In the genomic region with DNA sequence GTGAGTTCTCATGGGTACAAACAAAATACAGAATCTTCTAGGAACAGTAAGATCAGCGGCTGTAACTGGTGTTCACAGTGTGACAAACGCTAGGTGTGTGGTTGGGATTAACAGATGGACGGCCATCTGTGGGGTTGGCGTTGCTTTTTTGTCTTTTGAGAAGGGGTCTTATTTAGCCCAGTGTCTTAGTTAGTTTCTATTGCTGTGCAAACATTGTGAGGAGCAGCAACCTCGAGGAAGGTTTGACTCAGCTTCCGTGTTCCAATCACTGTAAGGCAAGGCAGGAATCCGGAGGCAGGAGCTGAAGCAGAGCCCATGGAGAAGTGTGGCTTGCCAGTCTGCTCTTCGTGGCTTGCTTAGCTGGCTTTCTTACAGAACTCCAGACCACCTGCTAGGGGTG, we compare ENCODE assay signal across 30 mouse cellular contexts. TPM values are rescaled to one million over a fixed set of nuclear protein-coding genes. Genes with fewer than 3 reads are reported as not detected.
DNase-seq lines count a peak whose midpoint lies in the region; ATAC-seq and TF ChIP-seq lines count a peak whose summit lies in the region.
"Had no signal": no experiment of that assay in that cellular context is flagged by ENCODE, and none has a peak within 500 bp of the region (broad histone marks: within the 10 kb centered on the region; RNA-seq: fewer than 3 reads in every experiment).

No protein-coding gene starts in this region.

- no peak for TF ChIP-seq POLR2A in cerebellum, adult 2 months (IDR thresholded peaks at IDR 0.05; ENCODE audit: borderline replicate concordance, insufficient read depth, low read length)

- H3K27ac ChIP-seq in forebrain, embryonic 13.5 days = peak overlapping the region; percentile 44
- H3K27ac ChIP-seq in forebrain, embryonic 10.5 days = no peak overlapping the region
- H3K27ac ChIP-seq in forebrain, embryonic 16.5 days (ENCODE audit: low read length) = 0 out of 2 replicates have a peak overlapping the region, but pooled peaks have one; percentile 12
- no peak overlapping the region for H3K27ac ChIP-seq in forebrain, embryonic 11.5 days (ENCODE audit: low read depth, low read length)
- H3K27ac ChIP-seq in left cerebral cortex, adult 2 months = peak overlapping the region; percentile 34
- no peak overlapping the region for H3K27ac ChIP-seq in cerebellum, adult 2 months (ENCODE audit: insufficient read depth, low read length)
- H3K27ac ChIP-seq: embryonic facial prominence, embryonic 10.5 days; embryonic facial prominence, embryonic 13.5 days; heart, adult 2 months; heart, embryonic 10.5 days; heart, embryonic 13.5 days; hindbrain, embryonic 14.5 days; hindbrain, postnatal 0 days had no signal

- H3K36me3 ChIP-seq in forebrain, embryonic 13.5 days (ENCODE audit: poor library complexity, severe bottlenecking) = peaks cover 75% of the 10 kb centered on the region
- peaks cover 74% of the 10 kb centered on the region for H3K36me3 ChIP-seq in forebrain, embryonic 10.5 days (replicated peaks)
- peaks cover 8% of the 10 kb centered on the region for H3K36me3 ChIP-seq in forebrain, embryonic 16.5 days (ENCODE audit: control insufficient read depth, insufficient read depth)
- no peaks in the 10 kb centered on the region; the same call in 1 of the 2 replicates for H3K36me3 ChIP-seq in forebrain, embryonic 11.5 days (ENCODE audit: control insufficient read depth, insufficient read depth, low read length)

- 0 out of 2 replicates have a peak, but pooled peaks have one; percentile 36 for ATAC-seq in forebrain, embryonic 13.5 days
- peak; percentile 43; the same call in 1 of the 2 replicates for ATAC-seq in forebrain, embryonic 16.5 days
- no peak for ATAC-seq in forebrain, embryonic 11.5 days (replicated peaks; ENCODE audit: low FRiP score)
- ATAC-seq: activated CD4-positive, CD25-positive, alpha-beta regulatory T cell, adult 4 months; hindbrain, postnatal 0 days; inflammation-experienced regulatory T-cells, adult 6 months; intestine, embryonic 16.5 days had no signal

- DNase-seq in forebrain, embryonic 10.5 days (ENCODE audit: extremely low spot score, low spot score) = no peak
- no peak for DNase-seq in forebrain, embryonic 11.5 days (ENCODE audit: low spot score)
- peak in 1 of 2 experiments; percentile 32 for DNase-seq in left cerebral cortex, adult 2 months (ENCODE audit: extremely low spot score in 1 of 2, low spot score in 2 of 2)
- DNase-seq in left cerebral cortex, adult 11 months (ENCODE audit: low spot score) = no peak
- DNase-seq in brain, adult 2 months (ENCODE audit: low read depth, low spot score) = peak; percentile 74
- DNase-seq in cerebellum, adult 2 months = no peak
- DNase-seq: adrenal gland, adult 8-10 months; adrenal gland, postnatal 25 days; cerebellum, adult 11 months; cerebellum, adult 8-10 months; cerebellum, postnatal 36 days; embryo, embryonic 11 days; gastrocnemius, postnatal 10 days; gastrocnemius, postnatal 36 days; heart, adult 2 months; heart, postnatal 14 days; heart, postnatal 4 days had no signal

- H3K27me3 ChIP-seq in forebrain, embryonic 13.5 days = no peaks in the 10 kb centered on the region
- H3K27me3 ChIP-seq in forebrain, embryonic 10.5 days (ENCODE audit: poor library complexity, severe bottlenecking) = no peaks in the 10 kb centered on the region
- H3K27me3 ChIP-seq in forebrain, embryonic 16.5 days (replicated peaks; ENCODE audit: control insufficient read depth, insufficient read depth, low read length) = no peaks in the 10 kb centered on the region
- no peaks in the 10 kb centered on the region for H3K27me3 ChIP-seq in forebrain, embryonic 11.5 days (ENCODE audit: control insufficient read depth, insufficient read depth, low read length)
- H3K27me3 ChIP-seq in cerebellum, adult 2 months (ENCODE audit: control insufficient read depth, insufficient read depth, low read length) = no peaks in the 10 kb centered on the region
- H3K27me3 ChIP-seq: embryonic facial prominence, embryonic 13.5 days; heart, embryonic 13.5 days had no signal

- intact Hi-C loops in left cerebral cortex, adult 2 months (cut with DNase I) = no loop called here

- no peak overlapping the region for H3K4me2 ChIP-seq in forebrain, embryonic 13.5 days
- no peak overlapping the region for H3K4me2 ChIP-seq in forebrain, embryonic 16.5 days (ENCODE audit: low read length)
- H3K4me2 ChIP-seq in forebrain, embryonic 11.5 days (ENCODE audit: low read depth, low read length, severe bottlenecking) = no peak overlapping the region
- H3K4me2 ChIP-seq: embryonic facial prominence, embryonic 13.5 days; heart, embryonic 13.5 days; hindbrain, embryonic 14.5 days had no signal

- no peaks in the 10 kb centered on the region for H3K9me3 ChIP-seq in forebrain, embryonic 13.5 days (replicated peaks)
- H3K9me3 ChIP-seq in forebrain, embryonic 10.5 days = no peaks in the 10 kb centered on the region
- H3K9me3 ChIP-seq in forebrain, embryonic 16.5 days (ENCODE audit: control insufficient read depth, low read length) = no peaks in the 10 kb centered on the region
- no peaks in the 10 kb centered on the region for H3K9me3 ChIP-seq in forebrain, embryonic 11.5 days (ENCODE audit: control insufficient read depth, low read length)
- H3K9me3 ChIP-seq: embryonic facial prominence, embryonic 10.5 days; embryonic facial prominence, embryonic 13.5 days; heart, embryonic 10.5 days; heart, embryonic 13.5 days had no signal

- H3K4me3 ChIP-seq in forebrain, embryonic 13.5 days = no peak overlapping the region
- H3K4me3 ChIP-seq in forebrain, embryonic 10.5 days = no peak overlapping the region
- no peak overlapping the region for H3K4me3 ChIP-seq in forebrain, embryonic 16.5 days (replicated peaks; ENCODE audit: low read length)
- no peak overlapping the region for H3K4me3 ChIP-seq in forebrain, embryonic 11.5 days (ENCODE audit: low read depth, low read length)
- H3K4me3 ChIP-seq in left cerebral cortex, adult 2 months = no peak overlapping the region
- no peak overlapping the region for H3K4me3 ChIP-seq in cerebellum, adult 2 months (replicated peaks; ENCODE audit: insufficient read depth, low read depth, low read length)
- H3K4me3 ChIP-seq: embryonic facial prominence, embryonic 10.5 days; embryonic facial prominence, embryonic 13.5 days; erythroblast, embryonic 14.5 days; heart, adult 2 months; heart, embryonic 10.5 days; heart, embryonic 13.5 days had no signal

- peaks cover 29% of the 10 kb centered on the region for H3K4me1 ChIP-seq in forebrain, embryonic 13.5 days
- no peaks in the 10 kb centered on the region for H3K4me1 ChIP-seq in forebrain, embryonic 10.5 days
- H3K4me1 ChIP-seq in forebrain, embryonic 16.5 days (replicated peaks; ENCODE audit: control insufficient read depth, insufficient read depth, low read length) = peaks cover 19% of the 10 kb centered on the region; the same call in 1 of the 2 replicates
- no peaks in the 10 kb centered on the region for H3K4me1 ChIP-seq in forebrain, embryonic 11.5 days (replicated peaks; ENCODE audit: control insufficient read depth, insufficient read depth, low read length)
- peaks cover 46% of the 10 kb centered on the region for H3K4me1 ChIP-seq in cerebellum, adult 2 months (ENCODE audit: control insufficient read depth, insufficient read depth, low read length)
- H3K4me1 ChIP-seq: embryonic facial prominence, embryonic 10.5 days; embryonic facial prominence, embryonic 13.5 days; heart, embryonic 10.5 days had no signal

- 73% methylated on average over 8 of the region's 8 CpGs for WGBS in forebrain, embryonic 13.5 days
- 89% methylated on average over 8 of the region's 8 CpGs for WGBS in forebrain, embryonic 10.5 days
- WGBS in forebrain, embryonic 16.5 days = 55% methylated on average over 8 of the region's 8 CpGs
- 87% methylated on average over 8 of the region's 8 CpGs for WGBS in forebrain, embryonic 11.5 days
- WGBS in cerebellum, adult 2 months = 32% methylated on average over 8 of the region's 8 CpGs

- no peak overlapping the region for H3K9ac ChIP-seq in forebrain, embryonic 13.5 days
- no peak overlapping the region for H3K9ac ChIP-seq in forebrain, embryonic 16.5 days (replicated peaks; ENCODE audit: low read depth, low read length)
- H3K9ac ChIP-seq in forebrain, embryonic 11.5 days (ENCODE audit: low read length) = no peak overlapping the region
- H3K9ac ChIP-seq: embryonic facial prominence, embryonic 13.5 days; heart, embryonic 13.5 days; hindbrain, embryonic 14.5 days had no signal

- TF ChIP-seq CTCF in left cerebral cortex, adult 2 months (IDR thresholded peaks at IDR 0.05) = no peak
- no peak for TF ChIP-seq CTCF in cerebellum, adult 2 months (IDR thresholded peaks at IDR 0.05; ENCODE audit: borderline replicate concordance, insufficient read depth, low read depth, low read length)

RNA-seq across cellular contexts. Expression of gene Hmcn2, which starts 33.1 kb away (rescaled TPM):
- polyA plus RNA-seq in forebrain, embryonic 13.5 days (2015; fragmentation: Nextera tagmentation; extraction: Ambion mirVana) = 0.06 and 0.16 TPM in 2 replicates
- 0.22 TPM in 1 of 2 replicates, not detected in the other for polyA plus RNA-seq in forebrain, embryonic 10.5 days (2016; fragmentation: Nextera tagmentation; extraction: Ambion mirVana)
- polyA plus RNA-seq in forebrain, embryonic 16.5 days (2015; fragmentation: Nextera tagmentation; extraction: Ambion mirVana) = 0.11 and 0.22 TPM in 2 replicates
- 0.09 TPM in 1 of 2 replicates, not detected in the other for polyA plus RNA-seq in forebrain, embryonic 11.5 days (2014; fragmentation: Nextera tagmentation; extraction: Ambion mirVana)
- under 1 TPM; 0.51 to 0.52 TPM for total RNA-seq in left cerebral cortex, adult 2 months (2021)
- polyA plus RNA-seq in cerebellum, adult 2 months (2012; rRNA removed) = 0.59 and 0.63 TPM in 2 replicates
- polyA plus RNA-seq: embryonic facial prominence, embryonic 10.5 days; embryonic facial prominence, embryonic 13.5 days; erythroblast, embryonic 14.5 days; hindbrain, embryonic 11.5 days had no signal

RNA-seq across cellular contexts. Expression of gene Ncs1, which starts 35.5 kb away (rescaled TPM):
- 72.7 and 77.6 TPM in 2 replicates for polyA plus RNA-seq in forebrain, embryonic 13.5 days (2015; fragmentation: Nextera tagmentation; extraction: Ambion mirVana)
- polyA plus RNA-seq in forebrain, embryonic 10.5 days (2016; fragmentation: Nextera tagmentation; extraction: Ambion mirVana) = 43.3 and 47.8 TPM in 2 replicates
- polyA plus RNA-seq in forebrain, embryonic 16.5 days (2015; fragmentation: Nextera tagmentation; extraction: Ambion mirVana) = 112 and 119 TPM in 2 replicates
- polyA plus RNA-seq in forebrain, embryonic 11.5 days (2014; fragmentation: Nextera tagmentation; extraction: Ambion mirVana) = 65.6 and 69.2 TPM in 2 replicates
- total RNA-seq in left cerebral cortex, adult 2 months (2021) = 100 to 1,000 TPM; 217 to 242 TPM
- polyA plus RNA-seq in cerebellum, adult 2 months (2012; rRNA removed) = 118 and 126 TPM in 2 replicates
- polyA plus RNA-seq: erythroblast, embryonic 14.5 days had no signal

Comparison
In these comparisons a context has a peak if more than half of its experiments do, and no peak if none do; other contexts are left out.
1. H3K27ac ChIP-seq: peak in forebrain, embryonic 13.5 days (single experiment), forebrain, embryonic 16.5 days (single experiment) and left cerebral cortex, adult 2 months (single experiment); none in forebrain, embryonic 10.5 days (single experiment), forebrain, embryonic 11.5 days (single experiment) and cerebellum, adult 2 months (single experiment).